Mouse (Mus musculus): ENCODE measurements at regions not wholly inside any gene's neighbourhood (a gene's known extent, or its start where the extent isn't known, plus 50 kb on each side); places are given as distances from the start of the nearest gene placed in this dataset.

GRCm38 (mm10) chr6:143477396-143477795, 310.4 kb downstream of the Etnk1 start:
- Histone ChIP-seq H3K4me2 (replicated peaks) (no peak overlapping the region), H3K4me3 (no peak overlapping the region), H3K9me3 (no peaks in the 10 kb centered on the region), H3K27ac (replicated peaks) (no peak overlapping the region), H3K27me3 (no peaks in the 10 kb centered on the region), H3K9ac (replicated peaks) (no peak overlapping the region), H3K4me1 (no peaks in the 10 kb centered on the region), H3K36me3 (no peaks in the 10 kb centered on the region)
- WGBS: 88% methylated on average over 2 of the region's 2 CpGs
- ATAC-seq (replicated peaks): no peak

- no peaks in the 10 kb centered on the region for H3K4me1 ChIP-seq
- H3K27ac ChIP-seq (replicated peaks): no peak overlapping the region
- no peak for ATAC-seq (replicated peaks)
- no peak overlapping the region for H3K4me3 ChIP-seq
- no peak overlapping the region for H3K9ac ChIP-seq (replicated peaks)
- H3K36me3 ChIP-seq: no peaks in the 10 kb centered on the region
- no peaks in the 10 kb centered on the region for H3K27me3 ChIP-seq
- 82% methylated on average over 7 of the region's 7 CpGs for WGBS
- no peaks in the 10 kb centered on the region for H3K9me3 ChIP-seq
- H3K4me2 ChIP-seq (replicated peaks): no peak overlapping the region
Measured at GRCm38 (mm10) chr6:143479239-143479638, 312.2 kb downstream of the Etnk1 start.

- no peak overlapping the region for H3K4me3 ChIP-seq
- H3K27me3 ChIP-seq: no peaks in the 10 kb centered on the region
- no peaks in the 10 kb centered on the region for H3K4me1 ChIP-seq
- WGBS: 88% methylated on average over 6 of the region's 6 CpGs
- H3K36me3 ChIP-seq: no peaks in the 10 kb centered on the region
- no peak overlapping the region; the same call in 1 of the 2 replicates for H3K27ac ChIP-seq (replicated peaks)
- no peak overlapping the region for H3K4me2 ChIP-seq (replicated peaks)
- no peak for ATAC-seq (replicated peaks)
- no peak overlapping the region for H3K9ac ChIP-seq (replicated peaks)
- no peaks in the 10 kb centered on the region for H3K9me3 ChIP-seq
Measured at GRCm38 (mm10) chr6:143479701-143480388, 312.8 kb downstream of the Etnk1 start.

- Histone ChIP-seq H3K27me3 (no peaks in the 10 kb centered on the region), H3K9ac (replicated peaks) (no peak overlapping the region)
Measured at GRCm38 (mm10) chr6:143482272-143482671, 315.3 kb downstream of the Etnk1 start.

GRCm38 (mm10) chr6:143482868-143483267, 315.8 kb downstream of the Etnk1 start:
- no peak overlapping the region for H3K9ac ChIP-seq (replicated peaks)
- no peaks in the 10 kb centered on the region for H3K36me3 ChIP-seq
- no peaks in the 10 kb centered on the region for H3K9me3 ChIP-seq
- no peak for ATAC-seq (replicated peaks)
- H3K4me1 ChIP-seq: no peaks in the 10 kb centered on the region
- no peaks in the 10 kb centered on the region for H3K27me3 ChIP-seq
- H3K27ac ChIP-seq (replicated peaks): no peak overlapping the region
- no peak overlapping the region for H3K4me3 ChIP-seq
- no peak overlapping the region for H3K4me2 ChIP-seq (replicated peaks)
- WGBS: 92% methylated on average over 6 of the region's 6 CpGs

More at GRCm38 (mm10) chr6:143482272-143482671, 315.3 kb downstream of the Etnk1 start:
- 89% methylated on average over 4 of the region's 4 CpGs for WGBS
- H3K27ac ChIP-seq (replicated peaks): no peak overlapping the region
- no peaks in the 10 kb centered on the region for H3K36me3 ChIP-seq
- H3K4me1 ChIP-seq: no peaks in the 10 kb centered on the region
- no peak overlapping the region for H3K4me2 ChIP-seq (replicated peaks)
- no peak for ATAC-seq (replicated peaks)
- no peaks in the 10 kb centered on the region for H3K9me3 ChIP-seq
- no peak overlapping the region for H3K4me3 ChIP-seq

GRCm38 (mm10) chr6:143484941-143485340, 317.9 kb downstream of the Etnk1 start:
- Histone ChIP-seq H3K9ac (replicated peaks) (no peak overlapping the region), H3K4me2 (replicated peaks) (no peak overlapping the region), H3K9me3 (no peaks in the 10 kb centered on the region), H3K27me3 (no peaks in the 10 kb centered on the region), H3K4me1 (no peaks in the 10 kb centered on the region), H3K27ac (replicated peaks) (no peak overlapping the region), H3K36me3 (no peaks in the 10 kb centered on the region), H3K4me3 (no peak overlapping the region)
- 93% methylated on average over 6 of the region's 6 CpGs for WGBS
- ATAC-seq (replicated peaks): no peak

- Histone ChIP-seq H3K36me3 (no peaks in the 10 kb centered on the region), H3K9me3 (no peaks in the 10 kb centered on the region), H3K4me2 (replicated peaks) (no peak overlapping the region), H3K9ac (replicated peaks) (no peak overlapping the region), H3K4me1 (no peaks in the 10 kb centered on the region), H3K4me3 (no peak overlapping the region), H3K27ac (replicated peaks) (no peak overlapping the region), H3K27me3 (no peaks in the 10 kb centered on the region)
- no peak for ATAC-seq (replicated peaks)
- 92% methylated on average over 10 of the region's 10 CpGs for WGBS
Measured at GRCm38 (mm10) chr6:143487003-143487402, 320.0 kb downstream of the Etnk1 start.

GRCm38 (mm10) chr6:143490019-143490418, 323.0 kb downstream of the Etnk1 start:
- Histone ChIP-seq H3K9ac (replicated peaks) (no peak overlapping the region), H3K4me3 (no peak overlapping the region), H3K27ac (replicated peaks) (no peak overlapping the region), H3K4me2 (replicated peaks) (no peak overlapping the region), H3K27me3 (no peaks in the 10 kb centered on the region), H3K9me3 (no peaks in the 10 kb centered on the region), H3K36me3 (no peaks in the 10 kb centered on the region), H3K4me1 (no peaks in the 10 kb centered on the region)
- no peak for ATAC-seq (replicated peaks)
- WGBS: 96% methylated on average over 6 of the region's 6 CpGs

- Histone ChIP-seq H3K27me3 (no peaks in the 10 kb centered on the region), H3K27ac (replicated peaks) (no peak overlapping the region), H3K36me3 (no peaks in the 10 kb centered on the region), H3K4me3 (no peak overlapping the region), H3K9ac (replicated peaks) (no peak overlapping the region), H3K4me1 (no peaks in the 10 kb centered on the region), H3K4me2 (replicated peaks) (no peak overlapping the region), H3K9me3 (no peaks in the 10 kb centered on the region)
- no peak for ATAC-seq (replicated peaks)
- WGBS: 89% methylated on average over 5 of the region's 5 CpGs
Measured at GRCm38 (mm10) chr6:143491380-143491779, 324.4 kb downstream of the Etnk1 start.

- Histone ChIP-seq H3K9ac (replicated peaks) (no peak overlapping the region), H3K4me2 (replicated peaks) (no peak overlapping the region), H3K27ac (replicated peaks) (no peak overlapping the region), H3K4me1 (no peaks in the 10 kb centered on the region), H3K4me3 (no peak overlapping the region), H3K9me3 (no peaks in the 10 kb centered on the region), H3K27me3 (no peaks in the 10 kb centered on the region), H3K36me3 (no peaks in the 10 kb centered on the region)
- no peak for ATAC-seq (replicated peaks)
- WGBS: 95% methylated on average over 3 of the region's 3 CpGs
Measured at GRCm38 (mm10) chr6:143493543-143493942, 326.5 kb downstream of the Etnk1 start.

- no peak for ATAC-seq (replicated peaks)
- H3K27me3 ChIP-seq: no peaks in the 10 kb centered on the region
- H3K4me2 ChIP-seq (replicated peaks): no peak overlapping the region
- H3K27ac ChIP-seq (replicated peaks): no peak overlapping the region
- H3K9ac ChIP-seq (replicated peaks): no peak overlapping the region
- H3K36me3 ChIP-seq: no peaks in the 10 kb centered on the region
- H3K4me1 ChIP-seq: no peaks in the 10 kb centered on the region
- no peak overlapping the region for H3K4me3 ChIP-seq
- 88% methylated on average over 11 of the region's 11 CpGs for WGBS
- no peaks in the 10 kb centered on the region for H3K9me3 ChIP-seq
Measured at GRCm38 (mm10) chr6:143494341-143494740, 327.3 kb downstream of the Etnk1 start.

GRCm38 (mm10) chr6:143494886-143495285, 327.9 kb downstream of the Etnk1 start:
- ATAC-seq (replicated peaks): no peak
- H3K4me1 ChIP-seq: no peaks in the 10 kb centered on the region
- no peak overlapping the region for H3K9ac ChIP-seq (replicated peaks)
- no peak overlapping the region for H3K4me3 ChIP-seq
- no peaks in the 10 kb centered on the region for H3K36me3 ChIP-seq
- no peak overlapping the region for H3K27ac ChIP-seq (replicated peaks)
- no peaks in the 10 kb centered on the region for H3K9me3 ChIP-seq
- H3K4me2 ChIP-seq (replicated peaks): no peak overlapping the region
- whole genome bisulfite sequencing: 78% methylated on average over 7 of the region's 7 CpGs
- no peaks in the 10 kb centered on the region for H3K27me3 ChIP-seq

- H3K9me3 ChIP-seq: no peaks in the 10 kb centered on the region
- H3K36me3 ChIP-seq: no peaks in the 10 kb centered on the region
- no peaks in the 10 kb centered on the region for H3K27me3 ChIP-seq
- no peak overlapping the region for H3K4me2 ChIP-seq (replicated peaks)
- no peak overlapping the region for H3K4me3 ChIP-seq
- H3K9ac ChIP-seq (replicated peaks): no peak overlapping the region
- WGBS: 39% methylated on average over 14 of the region's 14 CpGs
- no peaks in the 10 kb centered on the region for H3K4me1 ChIP-seq
- no peak for ATAC-seq (replicated peaks)
- H3K27ac ChIP-seq (replicated peaks): no peak overlapping the region
Measured at GRCm38 (mm10) chr6:143498764-143499163, 331.7 kb downstream of the Etnk1 start.
